Mouse (Mus musculus) neural tube, embryonic 12.5 days (tissue): ENCODE results near the gene Nfib. TPM values are rescaled to one million over a fixed set of nuclear protein-coding genes. Genes with fewer than 3 reads are reported as not detected.

Source experiments
- ATAC-seq: fragments of 200-750 bp; cut with Nextera tagmentation; 2 replicates; pipeline ENCODE4 v1.8.0; 2017; ENCODE audit warnings: low read depth, mild to moderate bottlenecking, moderate TSS enrichment, moderate library complexity; ENCODE audit not compliant: low FRiP score
- H3K27ac ChIP-seq: fragments of 300-500 bp; sonication (generic); 2 replicates; pipeline ENCODE4 v1.5.1; 2016
- H3K27me3 ChIP-seq: fragments of 300-500 bp; sonication (generic); replicated peaks from 2 replicates; pipeline ENCODE4 v1.6.1; 2016; ENCODE audit warnings: mild to moderate bottlenecking
- H3K36me3 ChIP-seq: fragments of 300-500 bp; sonication (generic); 2 replicates; pipeline ENCODE4 v1.6.1; 2016; ENCODE audit warnings: mild to moderate bottlenecking
- H3K4me1 ChIP-seq: fragments of 300-500 bp; sonication (generic); 2 replicates; pipeline ENCODE4 v1.6.1; 2016
- H3K4me2 ChIP-seq: fragments of 300-500 bp; sonication (generic); replicated peaks from 2 replicates; pipeline ENCODE4 v1.6.1; 2016; ENCODE audit warnings: mild to moderate bottlenecking
- H3K4me3 ChIP-seq: fragments of 300-500 bp; sonication (generic); 2 replicates; pipeline ENCODE4 v1.5.1; 2016
- H3K9ac ChIP-seq: fragments of 300-500 bp; sonication (generic); 2 replicates; pipeline ENCODE4 v1.6.1; 2016; ENCODE audit warnings: mild to moderate bottlenecking
- H3K9me3 ChIP-seq: fragments of 300-500 bp; sonication (generic); 2 replicates; pipeline ENCODE4 v1.6.1; 2016; ENCODE audit warnings: mild to moderate bottlenecking
- WGBS: fragments of 180-500 bp; shearing (Covaris S2); methylation state at CpG from one replicate; pipeline ENCODE4 v1.1.7; 2016; 5-methylcytosine and 5-hydroxymethylcytosine counted together
- polyA plus RNA-seq: library from polyadenylated mRNA; unstranded; fragments of >200 nt; fragmentation: Nextera tagmentation; extraction: Ambion mirVana; gene quantifications from 2 replicates; pipeline ENCODE4 v1.2.1, GENCODE M21; 2016

The Nfib gene
- polyA plus RNA-seq, 1 experiment from 2014 or later, result 51.0 TPM

- Histone ChIP-seq H3K9ac (no peak overlapping the region), H3K9me3 (no peaks in the 10 kb centered on the region), H3K27ac (no peak overlapping the region), H3K4me1 (no peaks in the 10 kb centered on the region), H3K36me3 (no peaks in the 10 kb centered on the region), H3K4me3 (no peak overlapping the region), H3K27me3 (no peaks in the 10 kb centered on the region), H3K4me2 (no peak overlapping the region)
- no peak for ATAC-seq
- whole genome bisulfite sequencing, result 93% methylated on average over 8 of the region's 8 CpGs
Measured at GRCm38 (mm10) chr4:82455617-82456322, 249.8 kb downstream of the Nfib start.

GRCm38 (mm10) chr4:82454989-82455388, 250.6 kb downstream of the Nfib start:
- Histone ChIP-seq H3K4me1 (no peaks in the 10 kb centered on the region), H3K4me2 (no peak overlapping the region), H3K4me3 (no peak overlapping the region), H3K27me3 (no peaks in the 10 kb centered on the region), H3K27ac (no peak overlapping the region), H3K9me3 (no peaks in the 10 kb centered on the region), H3K9ac (no peak overlapping the region), H3K36me3 (no peaks in the 10 kb centered on the region)
- no peak for ATAC-seq
- 91% methylated on average over 4 of the region's 4 CpGs for WGBS

- H3K36me3 ChIP-seq, result no peaks in the 10 kb centered on the region
- no peaks in the 10 kb centered on the region for H3K27me3 ChIP-seq
- ATAC-seq, result no peak
- no peak overlapping the region for H3K9ac ChIP-seq
- H3K4me1 ChIP-seq, result no peaks in the 10 kb centered on the region
- H3K27ac ChIP-seq, result no peak overlapping the region
- no peak overlapping the region for H3K4me2 ChIP-seq
- H3K9me3 ChIP-seq, result no peaks in the 10 kb centered on the region
- H3K4me3 ChIP-seq, result no peak overlapping the region
Measured at GRCm38 (mm10) chr4:82453341-82453740, 252.2 kb downstream of the Nfib start.

GRCm38 (mm10) chr4:82452905-82453304, 252.6 kb downstream of the Nfib start:
- H3K9me3 ChIP-seq, result no peaks in the 10 kb centered on the region
- H3K27me3 ChIP-seq, result no peaks in the 10 kb centered on the region
- 88% methylated on average over 4 of the region's 4 CpGs for WGBS
- H3K4me3 ChIP-seq, result no peak overlapping the region
- no peak for ATAC-seq
- H3K27ac ChIP-seq, result no peak overlapping the region
- no peak overlapping the region for H3K4me2 ChIP-seq
- H3K36me3 ChIP-seq, result no peaks in the 10 kb centered on the region
- no peak overlapping the region for H3K9ac ChIP-seq
- no peaks in the 10 kb centered on the region for H3K4me1 ChIP-seq

- no peak for ATAC-seq
- Histone ChIP-seq H3K9me3 (no peaks in the 10 kb centered on the region), H3K27ac (no peak overlapping the region), H3K36me3 (no peaks in the 10 kb centered on the region), H3K4me2 (no peak overlapping the region), H3K9ac (no peak overlapping the region), H3K4me3 (no peak overlapping the region), H3K27me3 (no peaks in the 10 kb centered on the region), H3K4me1 (peaks cover 6% of the 10 kb centered on the region; the same call in 1 of the 2 replicates)
- 18% methylated on average over 8 of the region's 8 CpGs for WGBS
Measured at GRCm38 (mm10) chr4:82447061-82447671, 258.4 kb downstream of the Nfib start.

GRCm38 (mm10) chr4:82444078-82444477, 261.5 kb downstream of the Nfib start:
- Histone ChIP-seq H3K9me3 (no peaks in the 10 kb centered on the region), H3K4me3 (no peak overlapping the region), H3K36me3 (no peaks in the 10 kb centered on the region), H3K4me1 (peaks cover 14% of the 10 kb centered on the region; the same call in 1 of the 2 replicates), H3K4me2 (no peak overlapping the region), H3K27me3 (no peaks in the 10 kb centered on the region), H3K27ac (no peak overlapping the region), H3K9ac (no peak overlapping the region)
- 81% methylated on average over 1 of the region's 1 CpGs for WGBS
- no peak for ATAC-seq

- no peaks in the 10 kb centered on the region for H3K36me3 ChIP-seq
- H3K27ac ChIP-seq, result no peak overlapping the region
- 92% methylated on average over 5 of the region's 5 CpGs for WGBS
- ATAC-seq, result no peak
- H3K27me3 ChIP-seq, result no peaks in the 10 kb centered on the region
- H3K4me2 ChIP-seq, result no peak overlapping the region
- H3K4me3 ChIP-seq, result no peak overlapping the region
- H3K9ac ChIP-seq, result no peak overlapping the region
- peaks cover 14% of the 10 kb centered on the region; the same call in 1 of the 2 replicates for H3K4me1 ChIP-seq
- H3K9me3 ChIP-seq, result no peaks in the 10 kb centered on the region
Measured at GRCm38 (mm10) chr4:82443441-82443840, 262.1 kb downstream of the Nfib start.

- H3K27me3 ChIP-seq, result no peaks in the 10 kb centered on the region
- no peak for ATAC-seq
- no peak overlapping the region for H3K4me2 ChIP-seq
- no peak overlapping the region for H3K4me3 ChIP-seq
- WGBS, result 69% methylated on average over 5 of the region's 5 CpGs
- no peaks in the 10 kb centered on the region for H3K36me3 ChIP-seq
- H3K27ac ChIP-seq, result no peak overlapping the region
- no peaks in the 10 kb centered on the region for H3K9me3 ChIP-seq
- no peak overlapping the region for H3K9ac ChIP-seq
- H3K4me1 ChIP-seq, result peaks cover 14% of the 10 kb centered on the region; the same call in 1 of the 2 replicates
Measured at GRCm38 (mm10) chr4:82443003-82443402, 262.5 kb downstream of the Nfib start.

- Histone ChIP-seq H3K27ac (no peak overlapping the region), H3K36me3 (no peaks in the 10 kb centered on the region), H3K4me1 (peaks cover 17% of the 10 kb centered on the region; the same call in 1 of the 2 replicates), H3K9me3 (no peaks in the 10 kb centered on the region), H3K27me3 (no peaks in the 10 kb centered on the region), H3K9ac (no peak overlapping the region), H3K4me3 (no peak overlapping the region), H3K4me2 (no peak overlapping the region)
- 89% methylated on average over 2 of the region's 2 CpGs for WGBS
- no peak for ATAC-seq
Measured at GRCm38 (mm10) chr4:82440606-82441005, 264.9 kb downstream of the Nfib start.

GRCm38 (mm10) chr4:82439813-82440212, 265.7 kb downstream of the Nfib start:
- peaks cover 20% of the 10 kb centered on the region; the same call in 1 of the 2 replicates for H3K4me1 ChIP-seq

GRCm38 (mm10) chr4:82438631-82439030, 266.9 kb downstream of the Nfib start:
- 94% methylated on average over 5 of the region's 5 CpGs for WGBS
- Histone ChIP-seq H3K27me3 (no peaks in the 10 kb centered on the region), H3K36me3 (no peaks in the 10 kb centered on the region), H3K4me3 (no peak overlapping the region), H3K9me3 (no peaks in the 10 kb centered on the region), H3K4me1 (peaks cover 20% of the 10 kb centered on the region; the same call in 1 of the 2 replicates), H3K27ac (no peak overlapping the region), H3K9ac (no peak overlapping the region), H3K4me2 (no peak overlapping the region)
- no peak for ATAC-seq

More at GRCm38 (mm10) chr4:82439813-82440212, 265.7 kb downstream of the Nfib start:
- no peak for ATAC-seq
- no peak overlapping the region for H3K9ac ChIP-seq
- WGBS, result 60% methylated on average over 8 of the region's 8 CpGs
- H3K4me2 ChIP-seq, result no peak overlapping the region
- H3K36me3 ChIP-seq, result no peaks in the 10 kb centered on the region
- H3K4me3 ChIP-seq, result no peak overlapping the region
- H3K27me3 ChIP-seq, result no peaks in the 10 kb centered on the region
- H3K27ac ChIP-seq, result no peak overlapping the region
- no peaks in the 10 kb centered on the region for H3K9me3 ChIP-seq

GRCm38 (mm10) chr4:82437533-82438318, 267.8 kb downstream of the Nfib start:
- Histone ChIP-seq H3K27ac (no peak overlapping the region), H3K9ac (no peak overlapping the region), H3K4me1 (peaks cover 20% of the 10 kb centered on the region; the same call in 1 of the 2 replicates), H3K4me2 (no peak overlapping the region), H3K36me3 (no peaks in the 10 kb centered on the region), H3K27me3 (no peaks in the 10 kb centered on the region), H3K4me3 (no peak overlapping the region), H3K9me3 (no peaks in the 10 kb centered on the region)
- 87% methylated on average over 12 of the region's 12 CpGs for WGBS
- no peak for ATAC-seq
